Mouse (Mus musculus) lung, postnatal 4 days (tissue): ENCODE data around the gene Tas2r135.

ENCODE experiments used
- DNase-seq, 2 experiments: peaks; one replicate each; pipeline ENCODE4 v3.0.0; 2021

Tas2r135 gene

DNA sequence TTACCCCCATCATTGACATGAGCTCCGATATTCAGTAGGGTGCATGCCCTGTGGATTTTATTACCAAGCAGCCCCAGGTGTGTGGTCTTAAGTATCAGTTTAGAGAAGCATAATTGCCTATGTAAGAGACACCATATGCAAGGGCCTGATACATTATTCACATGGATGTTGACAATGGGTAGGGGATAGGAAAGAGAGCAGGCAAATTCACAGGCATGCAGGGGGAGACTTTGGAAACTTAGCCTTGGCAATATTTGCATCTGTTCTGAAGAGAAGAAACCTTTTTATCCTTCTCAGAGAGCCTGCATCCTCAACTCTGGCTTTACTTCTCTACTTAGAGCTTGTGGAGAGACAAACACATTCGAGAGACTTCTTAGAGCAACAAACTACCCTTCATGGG is at the start of gene Tas2r135:
TSS of gene Tas2r135 (plus strand) at position 301 of the 400 bp plus-strand sequence.
- DNase-seq = no peak

DNA sequence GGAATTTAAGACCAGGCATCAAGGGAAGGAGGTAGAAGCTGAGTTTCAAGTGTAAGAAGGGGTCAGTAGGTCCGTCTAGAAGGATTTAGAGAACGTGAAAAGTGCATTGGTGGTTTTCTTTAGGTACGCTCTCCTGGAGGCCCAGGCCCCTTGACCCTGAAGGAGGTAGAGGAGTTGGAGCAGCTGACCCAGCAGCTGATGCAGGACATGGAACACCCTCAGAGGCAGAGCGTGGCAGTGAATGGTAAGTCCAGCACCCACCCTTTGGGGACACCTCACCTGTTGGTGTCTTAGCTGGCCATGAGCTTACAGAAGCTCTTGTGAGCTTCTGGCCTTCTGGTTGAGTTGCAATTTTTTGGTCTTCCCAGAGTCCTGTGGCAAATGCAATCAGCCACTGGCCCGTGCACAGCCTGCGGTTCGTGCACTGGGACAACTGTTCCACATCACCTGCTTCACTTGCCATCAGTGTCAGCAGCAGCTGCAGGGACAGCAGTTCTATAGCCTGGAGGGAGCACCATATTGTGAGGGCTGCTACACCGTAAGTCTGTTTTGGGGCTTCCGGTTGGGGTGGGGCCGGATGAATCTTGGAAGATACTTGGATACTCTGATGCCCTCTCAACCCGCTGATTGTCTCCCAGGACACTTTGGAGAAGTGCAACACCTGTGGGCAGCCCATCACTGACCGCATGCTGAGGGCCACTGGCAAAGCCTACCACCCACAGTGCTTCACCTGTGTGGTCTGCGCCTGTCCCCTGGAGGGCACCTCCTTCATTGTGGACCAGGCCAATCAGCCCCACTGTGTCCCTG is 49.2 kb upstream of the Tas2r135 start:
- DNase-seq = no peak

DNA sequence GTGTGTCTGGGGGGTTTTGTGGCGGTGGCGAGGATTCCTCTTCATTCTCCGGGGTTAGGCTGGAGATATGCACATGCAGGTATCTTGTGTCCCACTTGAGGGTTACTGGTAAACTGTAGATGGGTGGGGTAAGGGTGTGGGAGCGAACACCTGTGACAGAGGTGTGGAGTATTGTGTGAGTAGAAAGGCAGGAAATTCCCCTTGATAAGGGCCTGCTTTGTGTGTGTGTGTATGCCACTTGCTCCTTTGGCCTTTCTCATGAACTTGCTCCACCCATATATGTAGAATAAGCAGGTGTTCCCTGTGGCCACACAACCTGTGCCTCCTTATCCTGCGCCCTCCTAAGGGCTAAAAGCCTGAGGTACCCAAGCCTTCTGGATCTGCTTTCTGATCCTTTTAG is 48.3 kb upstream of the Tas2r135 start:
- no peak for DNase-seq

DNA sequence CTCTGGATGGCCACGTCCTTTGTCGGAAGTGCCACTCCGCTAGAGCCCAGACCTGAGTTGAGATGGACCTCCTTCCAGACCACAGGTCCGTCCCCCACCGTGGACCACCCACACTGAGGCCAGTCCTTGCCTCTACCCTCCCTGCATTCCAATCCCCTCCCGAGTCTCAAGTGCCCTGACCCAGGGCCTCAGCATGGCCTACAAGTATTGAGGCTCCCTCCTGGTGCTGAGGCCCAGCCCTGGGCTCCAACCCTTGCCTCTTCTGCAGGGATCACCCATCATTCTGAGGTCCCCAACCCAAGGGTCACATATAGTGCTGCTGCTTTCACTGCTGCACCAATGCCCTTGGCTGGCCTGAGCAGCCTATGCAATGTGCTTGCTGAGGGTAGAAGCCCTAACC is 47.3 kb upstream of the Tas2r135 start:
- no peak for DNase-seq

DNA sequence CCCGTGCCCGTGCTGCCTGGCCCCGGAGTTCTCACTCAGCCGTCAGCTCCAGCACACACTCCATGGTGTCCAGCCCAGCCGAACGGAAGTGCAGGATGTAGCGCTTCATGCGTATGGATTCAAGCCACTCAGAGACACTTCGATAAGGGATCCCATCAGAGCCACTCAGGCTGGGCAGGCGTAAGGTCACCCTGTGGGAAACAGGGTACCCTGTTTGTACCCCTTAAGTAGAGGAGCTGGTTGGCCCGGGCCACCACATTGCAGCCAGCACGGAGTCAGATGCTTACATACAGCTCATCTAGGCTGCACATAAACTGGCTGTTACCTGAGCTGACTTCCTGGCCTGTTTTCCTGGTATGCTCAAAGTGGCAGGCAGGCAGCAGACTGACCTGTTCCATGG is 46.3 kb upstream of the Tas2r135 start:
- peak in 1 of 2 experiments; percentile 42 for DNase-seq

DNA sequence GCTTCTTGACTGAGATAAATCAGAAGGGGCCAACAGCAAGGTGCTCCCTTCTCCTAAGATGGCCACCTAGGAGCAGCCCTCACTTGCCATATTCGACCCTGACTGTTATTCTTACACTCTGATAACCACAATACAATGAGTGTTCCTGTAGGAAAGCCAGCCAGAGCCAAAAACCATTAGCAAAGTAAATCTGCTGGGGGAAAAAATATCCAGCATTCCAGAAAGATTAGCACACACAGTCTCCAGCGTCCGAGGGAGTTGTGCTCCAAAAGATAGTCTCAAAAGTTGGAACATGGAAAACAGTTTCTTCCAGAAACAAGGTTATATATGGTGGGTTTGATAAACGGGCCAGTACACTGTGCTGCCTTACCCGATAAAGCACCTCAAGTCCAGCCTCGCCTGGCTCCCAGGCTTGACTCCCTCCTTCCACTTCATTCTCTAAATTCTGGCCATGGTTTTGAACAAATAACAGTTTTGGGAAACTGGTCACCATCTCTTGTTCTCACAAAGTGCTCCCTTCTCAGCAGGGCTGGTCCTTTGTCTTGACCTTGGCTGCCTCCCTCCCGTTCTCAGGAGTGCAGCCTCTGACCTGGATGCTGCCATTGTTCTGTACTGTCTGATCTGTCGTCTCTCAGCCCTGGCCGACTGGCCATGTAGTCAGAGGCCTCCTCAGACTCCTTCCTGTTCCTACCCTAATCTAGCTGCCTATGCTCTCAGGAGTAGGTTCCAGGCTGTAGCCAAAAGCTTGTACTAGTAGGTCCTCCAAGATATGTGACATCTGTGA is 45.7 kb upstream of the Tas2r135 start:
- DNase-seq = no peak

DNA sequence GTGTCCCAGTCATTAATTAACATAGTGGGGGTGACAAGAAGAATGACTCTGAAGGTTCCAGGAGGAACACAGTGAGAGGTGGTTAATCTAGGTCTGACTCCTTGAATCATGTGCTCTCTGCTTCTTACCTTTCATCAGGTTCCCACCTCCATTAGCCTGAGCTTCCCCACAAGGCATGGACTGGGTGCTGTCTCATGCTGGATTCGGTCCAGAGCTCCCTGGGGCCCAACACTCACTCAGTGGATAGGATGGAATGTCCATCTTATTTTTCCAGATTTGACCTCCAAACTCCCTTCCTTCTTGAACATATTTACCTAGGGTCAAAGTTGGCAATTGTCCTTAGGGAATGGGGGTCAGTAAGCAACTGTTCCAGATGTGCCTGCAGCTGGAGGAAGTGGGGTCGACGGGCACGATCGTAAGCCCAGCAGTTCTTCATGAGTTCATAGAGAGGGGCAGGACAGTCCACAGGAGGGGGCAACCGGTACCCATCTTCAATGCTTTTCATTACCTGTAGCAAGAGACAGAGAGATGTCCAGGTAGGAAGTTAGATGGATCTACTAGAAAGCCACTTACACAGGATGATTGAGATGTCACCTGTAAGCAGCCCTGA is 44.9 kb upstream of the Tas2r135 start:
- DNase-seq = no peak

DNA sequence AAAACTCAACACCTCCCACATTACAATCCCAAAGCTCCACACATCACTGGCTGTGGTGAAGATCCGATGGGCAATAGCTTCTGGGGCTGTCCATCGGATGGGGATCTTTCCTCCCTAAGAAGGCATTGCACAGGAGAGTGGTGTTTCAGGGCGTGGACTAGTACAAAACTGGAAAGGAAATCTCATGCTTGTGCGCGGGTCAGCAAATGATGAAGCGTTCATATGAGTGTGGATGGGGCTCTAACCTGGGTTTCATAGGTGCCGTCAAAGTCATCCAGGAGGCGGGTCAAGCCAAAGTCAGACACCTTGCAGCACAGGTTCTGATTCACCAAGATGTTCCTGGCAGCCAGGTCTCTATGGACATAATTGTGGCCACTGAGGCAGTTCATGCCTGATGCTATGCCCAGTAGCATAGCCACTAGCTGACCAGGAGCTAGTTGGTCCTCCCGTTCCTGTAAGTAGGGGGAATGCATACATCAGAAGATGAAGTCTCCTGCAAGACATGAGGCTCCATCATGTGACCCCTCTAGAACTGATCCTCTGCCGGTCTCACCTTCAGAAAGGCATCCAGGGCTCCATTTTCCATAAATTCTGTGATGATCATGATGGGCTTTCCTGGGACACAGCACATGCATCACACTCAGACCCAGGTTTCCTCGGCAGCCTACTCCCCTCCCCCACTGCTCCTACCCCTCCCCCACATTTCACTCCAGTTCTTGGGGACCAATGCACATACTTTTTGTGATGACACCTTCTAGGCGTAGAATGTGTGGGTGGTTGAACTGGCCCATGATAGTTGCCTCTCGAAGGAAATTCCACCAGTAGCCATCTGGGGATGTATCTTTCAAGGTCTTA is 44.0 kb upstream of the Tas2r135 start:
- DNase-seq = no peak

DNA sequence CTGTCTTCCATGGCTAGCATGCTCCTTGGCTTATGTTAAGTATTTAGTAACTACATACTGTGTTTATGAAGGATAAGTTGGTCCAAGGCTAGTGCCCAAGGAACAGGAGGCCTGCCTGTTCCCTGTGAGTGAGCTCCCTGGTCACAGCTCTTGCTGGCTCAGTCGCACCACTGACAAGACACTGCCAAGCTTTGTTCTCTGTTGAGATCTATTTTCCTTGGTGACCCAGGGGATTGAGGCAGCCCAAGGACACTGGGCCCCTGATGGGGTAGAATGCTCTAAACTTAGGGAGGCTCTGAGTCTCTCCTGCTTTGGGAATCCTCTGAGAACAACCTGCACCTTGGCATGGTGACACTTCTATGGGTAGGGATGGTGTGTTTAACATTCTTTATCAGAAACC is 43.2 kb upstream of the Tas2r135 start:
- DNase-seq = peak in 1 of 2 experiments; percentile 49

DNA sequence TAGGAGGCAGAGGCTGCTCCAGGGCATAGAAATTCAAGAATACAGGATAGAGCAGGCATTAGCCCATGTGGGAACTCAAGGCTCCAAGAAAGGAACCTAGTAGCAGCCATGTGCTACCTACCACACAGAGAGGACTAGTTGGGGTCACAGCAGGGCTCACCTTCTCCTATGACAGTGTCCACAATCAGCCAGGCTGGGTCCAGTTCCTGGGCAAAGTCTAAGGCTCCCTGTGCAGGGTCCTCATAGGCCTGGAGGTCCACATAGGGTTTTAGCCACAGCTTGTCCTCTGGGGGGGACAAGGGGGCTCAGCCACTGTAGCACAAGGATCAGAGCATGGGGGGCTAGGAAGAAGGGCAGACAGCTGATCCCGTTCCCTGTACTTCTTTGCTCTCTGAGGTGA is 42.7 kb upstream of the Tas2r135 start:
- DNase-seq = peak in 1 of 2 experiments; percentile 32

DNA sequence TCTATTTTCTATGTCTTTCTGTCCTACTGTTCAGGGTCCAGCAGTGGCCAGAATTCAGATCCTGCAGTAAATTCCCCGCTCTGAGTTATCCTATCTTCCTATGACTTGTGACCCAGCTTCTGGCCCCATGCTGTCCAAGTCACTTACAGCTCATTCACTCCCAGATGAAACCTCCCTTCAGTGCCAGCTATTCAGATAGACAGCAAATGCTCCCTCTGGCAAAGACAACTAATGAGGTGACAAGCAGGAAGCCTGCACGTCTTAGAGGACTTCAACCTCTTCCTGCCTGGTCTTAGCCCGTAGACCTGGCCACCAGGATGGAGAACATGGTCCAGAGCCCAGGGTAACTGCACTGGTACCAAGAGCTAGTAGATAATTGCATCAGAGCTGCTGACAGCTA is 42.3 kb upstream of the Tas2r135 start:
- DNase-seq = peak; percentile 64 to 86

DNA sequence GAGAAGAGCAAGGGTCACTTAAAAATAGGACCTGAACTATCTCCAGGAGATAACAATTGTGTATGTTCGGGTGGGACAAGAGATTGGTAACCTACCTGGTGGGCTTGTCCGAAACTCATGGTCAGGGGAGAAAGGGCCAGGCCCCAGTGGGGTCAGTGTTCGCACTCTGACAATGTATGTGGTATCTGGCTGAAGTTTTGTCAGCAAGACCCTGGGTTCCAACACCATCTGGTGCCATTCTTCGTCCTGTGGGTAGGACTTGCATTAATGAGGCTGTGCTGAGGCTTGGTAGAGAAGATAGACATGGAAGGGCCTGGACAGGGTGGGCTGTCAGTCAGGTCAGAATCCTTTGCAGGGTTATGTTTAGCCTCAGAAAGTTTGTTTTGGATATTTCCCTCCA is 41.2 kb upstream of the Tas2r135 start:
- DNase-seq = no peak

DNA sequence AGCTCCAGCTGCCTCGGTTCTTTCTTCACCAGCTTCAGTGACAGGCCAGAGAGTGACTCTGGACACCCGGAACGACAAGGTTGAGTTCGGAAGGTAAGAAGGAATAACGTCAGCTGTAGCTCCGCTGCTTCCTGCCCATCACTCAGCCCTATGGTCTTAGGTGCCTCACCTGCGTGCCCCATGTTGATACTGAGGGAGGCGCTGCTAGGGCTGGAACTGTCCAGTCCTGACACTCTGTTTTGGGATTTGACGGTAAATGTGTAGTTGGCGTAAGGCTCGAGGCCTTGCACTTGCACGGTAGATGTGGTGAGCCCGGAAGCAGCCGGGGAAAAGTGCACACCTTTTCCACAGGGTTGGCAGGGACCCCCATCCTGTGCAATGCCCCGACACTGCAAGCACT is 40.6 kb upstream of the Tas2r135 start:
- no peak for DNase-seq

DNA sequence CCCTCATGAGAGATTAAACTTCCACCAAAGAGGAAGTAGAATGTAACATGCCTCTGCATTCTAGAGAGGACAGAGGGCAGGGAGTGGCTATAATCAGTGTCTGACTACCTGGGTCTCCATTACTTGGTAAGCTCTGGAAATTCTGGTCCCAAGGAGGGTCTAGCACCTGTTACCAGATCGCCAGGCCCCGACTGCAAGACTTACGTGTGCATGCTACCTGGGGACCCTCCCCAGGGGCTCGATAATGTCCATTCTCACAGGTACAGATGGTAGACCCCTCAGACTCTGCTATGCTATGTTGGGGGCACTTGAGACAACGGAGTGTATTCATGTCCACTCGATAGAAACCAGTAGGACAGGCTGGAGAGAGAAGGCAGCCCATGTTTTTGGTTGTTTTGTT is 40.0 kb upstream of the Tas2r135 start:
- no peak for DNase-seq

DNA sequence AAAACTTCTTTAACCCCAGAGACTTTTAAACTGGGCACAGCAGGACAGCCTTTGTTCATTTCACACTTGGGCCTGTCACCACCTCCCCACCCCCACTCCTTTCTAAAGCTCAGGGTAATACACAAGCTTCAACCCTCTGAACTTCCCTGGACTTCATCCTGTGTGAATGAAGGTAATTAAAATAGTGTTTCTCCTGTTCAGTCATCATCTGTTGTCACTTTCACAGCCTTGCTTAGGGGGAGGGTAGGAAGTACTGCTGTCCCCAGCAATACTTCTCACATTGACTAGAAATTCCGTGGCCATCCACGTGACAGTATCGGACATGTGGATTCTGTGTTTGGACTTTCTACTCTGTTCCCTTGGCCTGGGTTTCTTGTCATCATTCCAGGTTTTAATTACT is 35.4 kb upstream of the Tas2r135 start:
- peak in 1 of 2 experiments; percentile 67 for DNase-seq

DNA sequence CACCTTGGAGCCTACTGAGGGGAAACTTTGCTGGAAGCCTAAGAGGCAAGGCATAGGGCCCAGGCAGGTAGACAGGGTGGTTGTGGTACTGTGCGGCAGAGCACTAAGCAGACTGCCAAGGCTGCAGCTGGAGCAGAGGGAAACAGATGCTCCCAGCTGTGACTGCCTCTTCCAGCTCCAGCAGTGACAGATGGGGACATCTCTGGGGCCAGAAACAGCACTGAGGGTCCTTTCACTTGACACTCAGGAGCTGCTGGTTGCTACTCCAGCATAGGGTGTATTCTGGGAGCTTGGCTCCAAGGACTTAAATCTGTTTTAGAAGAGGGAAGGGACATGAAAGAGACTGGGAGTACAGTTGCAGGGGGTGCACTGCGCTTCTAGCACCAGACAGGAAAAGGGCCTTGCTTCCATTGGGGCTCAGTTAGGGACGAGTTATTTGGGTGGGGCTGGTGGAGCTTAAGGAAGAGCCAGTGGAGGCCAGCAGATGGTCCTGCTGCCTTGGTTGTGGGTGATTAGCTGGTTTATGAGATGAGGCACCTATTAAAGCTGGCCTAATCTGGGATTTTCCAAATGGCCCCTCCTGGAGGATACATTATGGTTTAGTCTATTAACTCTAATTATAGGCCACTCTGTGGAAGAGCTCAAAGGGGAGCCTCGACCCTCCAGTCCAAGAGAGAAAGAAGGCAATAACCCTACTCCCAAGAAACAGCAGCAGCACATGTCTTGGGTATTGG is 34.4 kb upstream of the Tas2r135 start:
- peak; percentile 60 to 87 for DNase-seq

DNA sequence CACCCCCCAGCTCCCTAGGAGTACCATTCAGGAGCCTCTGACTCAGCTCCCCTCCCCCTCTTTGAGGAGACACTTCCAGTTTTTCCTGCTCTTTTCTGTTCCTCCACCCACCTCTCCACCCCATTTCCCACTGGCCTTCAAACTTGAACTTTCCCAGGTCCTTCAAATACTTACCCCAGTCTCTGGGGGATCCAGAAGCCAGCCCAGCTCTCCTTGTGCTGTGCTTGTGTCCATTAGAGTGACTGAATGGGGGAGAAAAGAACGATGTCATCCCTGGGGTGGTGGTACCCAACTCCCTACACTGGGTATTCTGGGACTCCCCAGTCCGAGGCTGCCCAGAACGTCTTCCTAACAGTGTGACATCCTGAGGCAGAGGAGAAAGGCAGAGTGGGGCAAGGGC is 33.2 kb upstream of the Tas2r135 start:
- no peak for DNase-seq

DNA sequence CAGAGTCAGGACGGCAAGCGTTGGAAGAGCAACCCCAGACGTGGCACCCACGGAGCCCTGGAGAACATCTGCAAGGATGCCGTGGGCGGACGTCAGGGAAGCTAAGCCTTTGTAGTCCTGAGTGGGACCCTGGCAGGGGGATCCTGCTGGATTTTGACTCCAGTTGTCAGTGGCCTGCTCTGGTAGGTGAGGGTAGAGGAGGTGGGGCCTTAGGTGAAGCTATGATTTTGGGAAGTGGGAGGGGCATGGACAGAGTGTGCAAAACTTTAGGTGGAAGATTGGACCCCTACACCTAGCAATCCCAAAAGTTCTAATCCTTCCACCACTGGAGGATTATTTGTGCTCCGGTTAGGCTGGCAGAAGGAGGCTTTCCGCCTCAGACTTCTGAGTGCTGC is 32.8 kb upstream of the Tas2r135 start:
- DNase-seq = peak in 1 of 2 experiments; percentile 31

DNA sequence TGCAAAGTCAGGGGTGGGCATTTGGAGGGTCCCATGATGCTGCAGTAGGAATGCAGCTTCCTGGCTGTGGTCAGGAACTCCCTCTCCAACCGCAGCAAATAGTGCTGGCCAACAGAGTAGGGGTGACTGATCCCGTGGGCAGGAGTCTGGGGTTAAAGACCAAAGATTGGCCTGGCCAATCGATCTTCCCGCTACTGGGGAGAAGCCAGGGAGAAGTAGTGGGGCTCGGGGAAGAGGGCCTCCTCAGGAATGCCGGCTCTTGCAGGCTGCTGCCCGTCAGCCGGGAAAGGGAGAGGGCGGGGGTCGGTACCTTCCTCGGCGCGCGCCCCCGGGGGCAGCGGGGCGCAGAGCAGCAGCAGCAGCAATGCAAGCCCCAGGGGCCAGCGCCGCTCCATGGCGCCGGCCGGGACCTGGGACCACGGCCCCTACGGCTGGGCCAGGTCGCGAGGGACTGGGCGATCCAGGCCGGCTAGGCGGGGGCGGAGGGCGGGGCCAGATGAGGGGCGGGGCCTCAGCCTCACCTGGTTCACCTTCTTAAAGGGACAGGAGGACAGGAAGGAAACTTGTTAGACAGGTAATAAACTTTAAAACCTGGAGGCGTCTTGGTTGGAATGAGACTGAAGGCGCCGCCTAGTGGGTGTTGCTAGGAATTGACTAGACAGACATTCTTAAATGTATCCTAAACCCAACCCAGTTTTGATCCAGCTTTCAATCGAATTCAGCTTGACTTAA is 32.3 kb upstream of the Tas2r135 start, which contains the start of gene Epha1:
TSS of gene Epha1 (minus strand) at position 453 of the 732 bp plus-strand sequence.
- DNase-seq = peak; percentile 76 to 83

DNA sequence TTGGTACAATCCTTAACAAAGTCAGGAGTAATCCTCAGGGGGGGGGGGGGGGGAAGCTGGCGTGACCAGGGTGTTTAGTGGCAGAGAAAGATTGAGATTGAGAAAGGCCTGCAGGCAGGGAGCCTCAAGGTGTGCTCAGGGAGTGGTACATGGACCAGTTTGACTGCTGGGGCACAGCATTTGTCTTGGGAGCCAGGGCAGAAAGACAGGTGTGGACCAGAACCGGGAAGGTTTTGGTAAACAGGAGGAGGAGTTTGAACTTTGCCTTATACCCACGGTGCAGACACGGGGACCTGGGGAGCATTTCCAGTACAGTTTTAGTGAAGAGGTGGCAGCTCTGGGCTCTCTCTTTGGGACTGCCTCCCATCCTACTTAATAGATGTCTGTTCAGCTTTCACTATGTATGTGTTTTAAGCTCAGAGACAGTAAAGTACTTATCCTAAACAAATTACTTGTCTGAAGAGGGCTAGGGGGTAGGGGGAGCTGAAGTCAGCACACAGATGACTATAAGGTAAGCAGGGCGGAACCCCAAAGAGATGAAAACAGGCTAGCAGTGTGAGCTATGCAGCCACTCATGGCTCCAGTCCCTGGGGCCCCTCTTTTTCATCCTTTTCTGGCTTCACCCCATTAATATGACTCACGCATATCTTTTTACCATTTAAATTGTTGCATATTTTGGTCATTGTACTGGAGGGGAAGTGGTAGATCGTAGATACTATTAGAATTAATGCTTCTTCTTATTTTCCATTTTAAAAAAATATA is 31.4 kb upstream of the Tas2r135 start:
- DNase-seq = no peak
